Mouse (Mus musculus) ovary, postnatal 10 days (tissue): ENCODE results near the gene Tesc.

ENCODE experiments used
- DNase-seq: peaks from one replicate; pipeline ENCODE4 v3.0.0; 2022; ENCODE audit warnings: low spot score

Tesc gene

GRCm38 (mm10) chr5:118027698-118028190 is at the start of gene Tesc:
Gene Tesc (plus strand): TSS chr5:118027743.
- no peak for DNase-seq

GRCm38 (mm10) chr5:117978159-117978697 is 49.3 kb upstream of the Tesc start:
- no peak for DNase-seq

- DNase-seq: no peak
These were observed 48.5 kb upstream of the Tesc start for GRCm38 (mm10) chr5:117979082-117979481.

GRCm38 (mm10) chr5:117980921-117981320 is 46.6 kb upstream of the Tesc start:
- DNase-seq: no peak

- DNase-seq: no peak
These were observed 45.6 kb upstream of the Tesc start for GRCm38 (mm10) chr5:117981943-117982342.

GRCm38 (mm10) chr5:117986327-117986726 is 41.2 kb upstream of the Tesc start:
- DNase-seq: no peak

GRCm38 (mm10) chr5:117987891-117988290 is 39.7 kb upstream of the Tesc start:
- no peak for DNase-seq

- no peak for DNase-seq
These were observed 39.2 kb upstream of the Tesc start for GRCm38 (mm10) chr5:117988367-117988766.

GRCm38 (mm10) chr5:117989773-117990172 is 37.8 kb upstream of the Tesc start:
- no peak for DNase-seq

- DNase-seq: no peak
These were observed 36.6 kb upstream of the Tesc start for GRCm38 (mm10) chr5:117990957-117991356.

- DNase-seq: no peak
These were observed 34.0 kb upstream of the Tesc start for GRCm38 (mm10) chr5:117993550-117993949.

GRCm38 (mm10) chr5:117995372-117995901 is 32.1 kb upstream of the Tesc start:
- DNase-seq: no peak

GRCm38 (mm10) chr5:117995911-117996310 is 31.6 kb upstream of the Tesc start:
- no peak for DNase-seq

- no peak for DNase-seq
These were observed 31.0 kb upstream of the Tesc start for GRCm38 (mm10) chr5:117996581-117996980.

GRCm38 (mm10) chr5:117997434-117997970 is 30.0 kb upstream of the Tesc start:
- DNase-seq: no peak

- DNase-seq: no peak
These were observed 28.5 kb upstream of the Tesc start for GRCm38 (mm10) chr5:117999061-117999460.

GRCm38 (mm10) chr5:117999584-117999983 is 28.0 kb upstream of the Tesc start:
- no peak for DNase-seq

GRCm38 (mm10) chr5:118002059-118002458 is 25.5 kb upstream of the Tesc start:
- DNase-seq: peak; percentile 35

- DNase-seq: no peak
These were observed 22.9 kb upstream of the Tesc start for GRCm38 (mm10) chr5:118004619-118005018.

GRCm38 (mm10) chr5:118005728-118006127 is 21.8 kb upstream of the Tesc start:
- DNase-seq: no peak

GRCm38 (mm10) chr5:118008344-118008743 is 19.2 kb upstream of the Tesc start:
- DNase-seq: no peak

GRCm38 (mm10) chr5:118010872-118011271 is 16.7 kb upstream of the Tesc start:
- no peak for DNase-seq

- no peak for DNase-seq
These were observed 15.7 kb upstream of the Tesc start for GRCm38 (mm10) chr5:118011796-118012195.

GRCm38 (mm10) chr5:118015028-118015427 is 12.5 kb upstream of the Tesc start:
- no peak for DNase-seq
